Mouse (Mus musculus): ENCODE results near the gene Adamtsl1. TPM values are rescaled to one million over a fixed set of nuclear protein-coding genes. Genes with fewer than 3 reads are reported as not detected.

Gene Adamtsl1
- polyA plus RNA-seq, 2 experiments, result 0.11 to 0.23 TPM

DNA sequence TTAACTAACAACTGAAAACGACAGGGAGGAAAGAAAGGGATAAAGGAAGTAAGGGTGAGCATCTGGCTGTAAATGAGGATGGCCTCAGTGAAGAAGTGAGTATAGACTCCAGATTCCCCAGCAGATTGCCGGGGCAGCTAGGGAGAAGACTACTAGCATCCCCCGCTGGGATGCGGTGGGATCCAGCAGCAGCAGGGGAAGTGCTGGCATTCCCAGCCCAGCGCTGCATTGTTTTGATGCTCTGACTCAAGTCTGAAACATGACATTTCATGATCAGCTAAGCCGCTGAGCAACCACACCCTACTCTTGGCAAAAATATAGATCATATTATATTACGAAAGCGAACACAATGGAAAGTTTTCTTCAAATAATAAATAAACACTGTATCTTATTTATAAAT lies 526.9 kb downstream of the Adamtsl1 start:
- H3K27ac ChIP-seq, result no peak overlapping the region
- H3K36me3 ChIP-seq (replicated peaks; ENCODE audit: control insufficient read depth, insufficient read depth, low read depth), result no peaks in the 10 kb centered on the region
- H3K27me3 ChIP-seq (ENCODE audit: control insufficient read depth, insufficient read depth, low read length), result no peaks in the 10 kb centered on the region
- DNase-seq (ENCODE audit: low read depth in 3 of 3, low spot score in 3 of 3) (no peak), ATAC-seq (ENCODE audit: insufficient read depth) (no peak)
- H3K4me1 ChIP-seq (replicated peaks; ENCODE audit: control insufficient read depth in 2 of 2, insufficient read depth in 2 of 2, low read length in 1 of 2), result no peaks in the 10 kb centered on the region
- WGBS (ENCODE audit: insufficient replicate concordance), result 46% methylated on average over 8 of the region's 8 CpGs
- TF ChIP-seq EP300 (IDR thresholded peaks at IDR 0.05; ENCODE audit: low read depth), result no peak
- no peak for TF ChIP-seq CTCF (IDR thresholded peaks at IDR 0.05; ENCODE audit: low read depth)
- no peak overlapping the region for H3K4me2 ChIP-seq (ENCODE audit: low read depth)
- H3K9me3 ChIP-seq (ENCODE audit: control insufficient read depth, low read length), result no peaks in the 10 kb centered on the region
- no peak overlapping the region for H3K9ac ChIP-seq (replicated peaks)
- no peak overlapping the region for H3K4me3 ChIP-seq (ENCODE audit: insufficient read depth in 1 of 2, low read depth in 2 of 2, low read length in 2 of 2)

DNA sequence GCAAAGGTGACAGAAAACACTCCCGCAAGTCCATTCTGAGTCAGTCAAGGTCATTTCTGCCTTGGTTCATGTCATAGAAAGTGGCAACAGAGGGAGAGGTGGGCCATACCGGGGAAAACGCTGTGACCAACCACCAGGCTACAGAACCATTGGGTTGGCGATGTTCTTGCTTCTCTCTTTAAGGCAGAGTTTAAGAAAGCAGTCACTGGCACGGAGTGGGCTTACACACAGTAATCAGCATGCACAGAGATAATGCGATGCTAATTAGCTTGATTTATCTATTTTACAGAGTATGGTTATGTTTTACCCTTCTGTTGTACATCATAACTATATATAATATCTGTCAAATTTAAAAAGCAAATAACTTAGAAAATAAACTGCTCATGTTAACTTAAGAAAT lies 531.5 kb downstream of the Adamtsl1 start:
- WGBS (ENCODE audit: insufficient replicate concordance), result 64% methylated on average over 6 of the region's 6 CpGs
- Histone ChIP-seq H3K4me2 (ENCODE audit: low read depth) (no peak overlapping the region), H3K9ac (replicated peaks) (no peak overlapping the region), H3K4me3 (ENCODE audit: insufficient read depth in 1 of 2, low read depth in 2 of 2, low read length in 2 of 2) (no peak overlapping the region), H3K4me1 (replicated peaks; ENCODE audit: control insufficient read depth in 2 of 2, insufficient read depth in 2 of 2, low read length in 1 of 2) (no peaks in the 10 kb centered on the region), H3K27me3 (ENCODE audit: control insufficient read depth, insufficient read depth, low read length) (no peaks in the 10 kb centered on the region), H3K9me3 (ENCODE audit: control insufficient read depth, low read length) (no peaks in the 10 kb centered on the region), H3K27ac (no peak overlapping the region), H3K36me3 (replicated peaks; ENCODE audit: control insufficient read depth, insufficient read depth, low read depth) (no peaks in the 10 kb centered on the region)
- ATAC-seq (ENCODE audit: insufficient read depth) (no peak), DNase-seq (ENCODE audit: low read depth in 3 of 3, low spot score in 3 of 3) (no peak)
- no peak for TF ChIP-seq CTCF (IDR thresholded peaks at IDR 0.05; ENCODE audit: low read depth)
- TF ChIP-seq EP300 (IDR thresholded peaks at IDR 0.05; ENCODE audit: low read depth), result no peak

DNA sequence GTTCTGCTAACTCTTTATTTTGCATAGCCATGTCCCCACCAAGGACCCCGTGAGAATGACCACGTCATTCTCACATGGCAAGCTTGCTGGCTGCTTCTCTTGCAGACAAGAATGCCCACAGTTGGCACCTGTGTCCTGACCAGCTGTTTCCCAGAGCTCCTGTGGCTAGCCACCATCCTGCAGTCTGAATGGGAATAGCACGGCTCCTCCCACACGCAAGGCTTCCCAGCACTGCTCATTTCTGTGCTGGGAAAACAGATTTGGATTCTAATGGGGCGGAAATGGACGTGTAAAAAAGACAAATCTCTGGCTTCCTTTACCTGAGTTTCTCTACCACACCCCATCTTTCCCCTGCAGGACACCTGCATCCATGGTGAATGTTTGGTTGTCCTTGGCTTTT lies 531.9 kb downstream of the Adamtsl1 start:
- H3K27me3 ChIP-seq (ENCODE audit: control insufficient read depth, insufficient read depth, low read length), result no peaks in the 10 kb centered on the region
- 60% methylated on average over 6 of the region's 6 CpGs for WGBS (ENCODE audit: insufficient replicate concordance)
- H3K4me2 ChIP-seq (ENCODE audit: low read depth), result no peak overlapping the region
- H3K27ac ChIP-seq, result no peak overlapping the region
- ATAC-seq (ENCODE audit: insufficient read depth) (no peak), DNase-seq (ENCODE audit: low read depth in 3 of 3, low spot score in 3 of 3) (no peak)
- TF ChIP-seq EP300 (IDR thresholded peaks at IDR 0.05; ENCODE audit: low read depth), result no peak
- no peak for TF ChIP-seq CTCF (IDR thresholded peaks at IDR 0.05; ENCODE audit: low read depth)
- no peak overlapping the region for H3K4me3 ChIP-seq (ENCODE audit: insufficient read depth in 1 of 2, low read depth in 2 of 2, low read length in 2 of 2)
- H3K9ac ChIP-seq (replicated peaks), result no peak overlapping the region
- H3K36me3 ChIP-seq (replicated peaks; ENCODE audit: control insufficient read depth, insufficient read depth, low read depth), result no peaks in the 10 kb centered on the region
- H3K9me3 ChIP-seq (ENCODE audit: control insufficient read depth, low read length), result no peaks in the 10 kb centered on the region
- H3K4me1 ChIP-seq (replicated peaks; ENCODE audit: control insufficient read depth in 2 of 2, insufficient read depth in 2 of 2, low read length in 1 of 2), result no peaks in the 10 kb centered on the region

DNA sequence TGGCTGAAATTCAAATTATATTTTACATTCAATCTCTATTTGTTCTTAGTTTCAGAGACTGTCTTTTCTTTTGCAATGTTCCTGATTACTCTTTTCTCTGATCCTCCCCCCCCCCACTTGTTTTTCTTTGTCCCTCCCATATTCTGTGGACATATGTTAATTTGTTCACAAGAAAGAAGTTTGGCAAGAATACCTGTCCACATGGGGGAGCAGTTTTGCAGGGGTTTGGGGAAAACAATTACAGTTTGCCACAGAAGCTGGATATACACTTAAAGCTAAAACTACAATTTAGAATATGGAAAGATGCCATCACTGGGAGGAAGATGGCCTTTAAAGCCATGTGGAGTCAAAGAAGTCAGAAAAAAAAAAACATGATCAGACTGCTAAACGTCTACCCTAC lies 532.9 kb downstream of the Adamtsl1 start:
- WGBS (ENCODE audit: insufficient replicate concordance), result 48% methylated on average over 1 of the region's 1 CpGs
- no peak for DNase-seq (ENCODE audit: low read depth in 3 of 3, low spot score in 3 of 3)

DNA sequence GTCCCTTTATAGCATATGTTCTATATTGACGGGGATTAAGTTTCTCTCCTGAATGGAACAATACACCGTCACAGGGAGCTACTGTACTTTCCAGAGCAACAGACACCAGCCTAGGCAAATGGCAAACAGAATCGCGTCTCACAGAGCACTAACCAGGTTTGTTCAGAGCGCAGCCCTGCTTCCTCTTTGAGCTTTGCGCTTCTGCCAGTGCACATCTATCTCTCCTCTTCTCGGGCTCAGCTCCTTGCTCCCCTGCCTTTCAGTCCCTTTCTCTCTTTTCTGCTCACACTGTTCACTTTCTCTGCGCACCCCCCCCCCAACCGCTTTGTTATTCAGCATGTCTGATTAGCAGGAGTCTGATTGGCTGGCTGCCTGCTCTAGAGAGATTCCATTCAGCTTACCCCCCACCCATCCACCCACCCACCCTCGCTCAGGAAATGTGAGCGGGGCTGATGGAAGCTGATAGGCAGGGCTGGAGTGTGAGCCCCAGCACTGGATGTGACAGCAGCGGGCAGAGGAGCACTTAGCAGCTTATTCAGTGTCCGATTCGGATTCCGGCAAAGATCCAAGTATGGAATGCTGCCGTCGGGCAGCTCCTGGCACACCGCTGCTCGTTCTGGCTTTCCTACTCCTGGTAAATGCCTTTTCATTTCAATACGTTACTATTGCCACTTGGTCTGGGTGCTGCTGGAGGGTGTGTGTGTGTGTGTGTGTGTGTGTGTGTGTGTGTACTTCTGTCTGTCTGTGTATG lies 539.7 kb downstream of the Adamtsl1 start:
- WGBS (ENCODE audit: insufficient replicate concordance), result under 1% methylated on average over 20 of the region's 20 CpGs
- peak; percentile 75; the same call in 1 of the 2 replicates for ATAC-seq (ENCODE audit: insufficient read depth)
- no peak overlapping the region for H3K27ac ChIP-seq

More for the DNA sequence above, 532.9 kb downstream of the Adamtsl1 start:
- TF ChIP-seq EP300 (IDR thresholded peaks at IDR 0.05; ENCODE audit: low read depth) (no peak), CTCF (IDR thresholded peaks at IDR 0.05; ENCODE audit: low read depth) (no peak)
- H3K4me2 ChIP-seq (ENCODE audit: low read depth), result no peak overlapping the region
- H3K36me3 ChIP-seq (replicated peaks; ENCODE audit: control insufficient read depth, insufficient read depth, low read depth), result no peaks in the 10 kb centered on the region
- H3K27me3 ChIP-seq (ENCODE audit: control insufficient read depth, insufficient read depth, low read length), result no peaks in the 10 kb centered on the region
- H3K4me3 ChIP-seq (ENCODE audit: insufficient read depth in 1 of 2, low read depth in 2 of 2, low read length in 2 of 2), result no peak overlapping the region
- H3K4me1 ChIP-seq (replicated peaks; ENCODE audit: control insufficient read depth in 2 of 2, insufficient read depth in 2 of 2, low read length in 1 of 2), result no peaks in the 10 kb centered on the region
- H3K27ac ChIP-seq, result no peak overlapping the region
- no peaks in the 10 kb centered on the region for H3K9me3 ChIP-seq (ENCODE audit: control insufficient read depth, low read length)
- no peak for ATAC-seq (ENCODE audit: insufficient read depth)
- no peak overlapping the region for H3K9ac ChIP-seq (replicated peaks)

More for the DNA sequence above, 539.7 kb downstream of the Adamtsl1 start:
- H3K4me2 ChIP-seq (ENCODE audit: low read depth), result peak overlapping the region; percentile 40
- peak in 1 of 3 experiments; percentile 4 for DNase-seq (ENCODE audit: low read depth in 3 of 3, low spot score in 3 of 3)
- no peaks in the 10 kb centered on the region for H3K4me1 ChIP-seq (replicated peaks; ENCODE audit: control insufficient read depth in 2 of 2, insufficient read depth in 2 of 2, low read length in 1 of 2)
- no peaks in the 10 kb centered on the region for H3K9me3 ChIP-seq (ENCODE audit: control insufficient read depth, low read length)
- no peak overlapping the region for H3K9ac ChIP-seq (replicated peaks)
- H3K36me3 ChIP-seq (replicated peaks; ENCODE audit: control insufficient read depth, insufficient read depth, low read depth), result no peaks in the 10 kb centered on the region
- peak overlapping the region; percentile 29 to 59 for H3K4me3 ChIP-seq (ENCODE audit: insufficient read depth in 1 of 2, low read depth in 2 of 2, low read length in 2 of 2)
- TF ChIP-seq EP300 (IDR thresholded peaks at IDR 0.05; ENCODE audit: low read depth), result no peak
- TF ChIP-seq CTCF (IDR thresholded peaks at IDR 0.05; ENCODE audit: low read depth), result no peak
- no peaks in the 10 kb centered on the region for H3K27me3 ChIP-seq (ENCODE audit: control insufficient read depth, insufficient read depth, low read length)
